Mouse (Mus musculus) kidney, postnatal 25 days (tissue): Measurements from ENCODE around the gene Ptger1.

ENCODE experiments used
- DNase-seq, 2 experiments: peaks; one replicate each; pipeline ENCODE4 v3.0.0; 2021; ENCODE audit warnings: mixed read lengths in 2 of 2

Gene Ptger1

GRCm38 (mm10) chr8:83665969-83666865, at the start of gene Ptger1:
TSS of gene Ptger1 (plus strand) at chr8:83666678.
- peak; percentile 62 to 84 for DNase-seq

DNA sequence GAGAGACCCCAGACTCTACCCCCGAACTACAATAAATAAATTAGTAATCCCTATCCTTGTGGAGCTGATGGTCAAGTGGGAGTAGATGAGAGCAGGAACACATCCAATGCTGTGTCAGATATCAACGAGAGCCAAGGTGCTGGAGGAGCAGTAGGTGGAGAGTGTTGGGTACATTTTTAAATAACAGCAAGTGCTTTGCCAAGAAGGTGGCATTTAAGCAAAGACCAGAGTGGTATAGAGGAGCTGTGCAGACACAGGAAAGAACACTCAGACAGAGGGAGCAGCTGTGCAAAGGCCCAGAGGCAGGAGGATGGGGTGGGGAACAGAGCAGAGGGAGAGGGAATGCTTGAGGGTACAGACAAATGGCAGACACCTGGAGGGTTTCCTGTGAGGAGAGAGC, 49.4 kb upstream of the Ptger1 start:
- DNase-seq, result no peak

- DNase-seq, result no peak
Measured at GRCm38 (mm10) chr8:83618566-83618965, 47.9 kb upstream of the Ptger1 start.

DNA sequence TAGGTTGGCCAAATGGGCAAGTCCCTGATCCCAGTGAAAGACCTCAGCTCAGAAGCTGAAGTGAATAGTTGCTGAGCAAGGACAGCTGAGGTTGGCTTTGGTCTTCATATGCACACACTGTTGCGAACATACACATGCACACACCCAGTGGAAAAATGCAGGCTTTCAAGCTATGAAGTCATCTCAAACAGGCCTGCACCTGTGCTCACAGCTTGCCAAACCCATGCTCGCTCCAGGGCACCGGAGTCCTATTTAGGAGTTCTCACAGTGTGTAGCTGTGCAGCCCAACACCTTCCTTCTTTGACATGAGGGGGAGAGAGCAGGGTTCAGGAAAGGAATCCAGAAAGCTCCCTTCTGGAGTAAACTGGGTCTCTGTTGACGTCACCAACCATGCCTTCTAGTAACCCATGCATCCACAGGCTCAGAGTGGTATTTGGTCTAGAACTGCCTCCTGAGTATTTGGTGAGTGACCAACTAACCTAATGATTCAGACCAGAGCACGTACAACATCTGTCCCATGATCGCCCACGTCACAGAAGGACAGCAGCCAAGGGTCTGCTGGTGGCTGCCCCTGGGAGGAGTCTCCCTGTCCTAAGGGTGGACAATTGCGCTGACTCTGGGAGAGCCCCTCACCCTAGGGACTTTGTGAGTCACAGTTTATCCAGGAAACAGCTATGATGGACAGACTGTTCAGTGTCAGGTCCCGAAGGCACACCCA, 46.8 kb upstream of the Ptger1 start:
- DNase-seq, result no peak

DNA sequence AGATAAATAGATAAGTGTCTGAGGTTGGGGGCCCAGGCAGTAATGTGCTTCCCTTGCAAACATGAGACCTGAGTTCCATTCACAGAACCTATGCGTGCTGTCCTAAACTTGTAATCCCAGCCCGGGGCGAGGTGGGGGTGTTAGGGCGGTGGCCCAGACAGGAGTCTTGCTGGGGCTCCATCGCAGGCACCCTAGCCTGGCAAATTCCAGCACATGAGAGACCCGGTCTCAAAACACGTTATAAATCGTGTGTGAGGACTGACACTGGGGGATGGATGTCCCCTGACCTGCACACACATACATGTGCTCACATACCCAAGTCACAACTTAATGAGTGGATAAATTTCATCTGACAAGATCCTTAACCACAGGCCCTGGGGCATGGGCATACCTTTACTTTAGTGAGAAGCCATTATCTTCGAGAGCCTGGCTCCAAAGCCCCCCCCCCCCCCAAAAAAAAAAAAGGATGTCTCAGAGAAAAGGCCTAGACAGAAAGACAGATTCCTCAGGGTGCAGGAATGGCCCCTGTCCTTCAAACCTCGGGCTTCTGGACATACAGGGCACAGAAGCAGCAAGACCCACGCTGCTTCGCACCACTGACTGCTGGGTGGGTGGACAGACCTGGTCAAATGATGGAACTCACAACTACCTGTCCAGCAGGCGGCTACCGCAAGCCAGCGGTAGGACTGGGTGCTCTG, 44.6 kb upstream of the Ptger1 start:
- no peak for DNase-seq

GRCm38 (mm10) chr8:83622389-83622989, 44.0 kb upstream of the Ptger1 start:
- peak; percentile 92 to 95 for DNase-seq

GRCm38 (mm10) chr8:83623549-83623948, 42.9 kb upstream of the Ptger1 start:
- DNase-seq, result no peak

DNA sequence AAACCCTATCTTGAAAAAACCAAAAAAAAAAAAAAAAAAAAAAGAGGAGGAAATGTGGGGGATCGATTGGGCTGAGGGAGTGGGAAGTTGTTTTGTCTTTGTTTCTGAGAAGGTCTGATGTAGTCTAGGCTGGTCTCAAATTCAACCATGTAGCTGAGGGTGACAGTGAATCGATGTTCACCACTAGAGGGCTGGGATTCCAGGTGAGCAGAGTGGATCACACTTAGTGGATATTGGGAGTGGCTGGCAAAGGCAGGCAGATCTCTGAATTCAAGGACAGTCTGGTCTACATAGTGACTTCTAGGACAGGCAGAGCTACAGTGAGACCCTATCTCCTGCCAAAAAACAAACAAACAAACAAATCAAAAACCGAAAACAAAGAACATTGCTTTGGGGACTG, 41.7 kb upstream of the Ptger1 start:
- peak; percentile 63 to 69 for DNase-seq

- DNase-seq, result no peak
Measured at GRCm38 (mm10) chr8:83625676-83626299, 40.7 kb upstream of the Ptger1 start.

DNA sequence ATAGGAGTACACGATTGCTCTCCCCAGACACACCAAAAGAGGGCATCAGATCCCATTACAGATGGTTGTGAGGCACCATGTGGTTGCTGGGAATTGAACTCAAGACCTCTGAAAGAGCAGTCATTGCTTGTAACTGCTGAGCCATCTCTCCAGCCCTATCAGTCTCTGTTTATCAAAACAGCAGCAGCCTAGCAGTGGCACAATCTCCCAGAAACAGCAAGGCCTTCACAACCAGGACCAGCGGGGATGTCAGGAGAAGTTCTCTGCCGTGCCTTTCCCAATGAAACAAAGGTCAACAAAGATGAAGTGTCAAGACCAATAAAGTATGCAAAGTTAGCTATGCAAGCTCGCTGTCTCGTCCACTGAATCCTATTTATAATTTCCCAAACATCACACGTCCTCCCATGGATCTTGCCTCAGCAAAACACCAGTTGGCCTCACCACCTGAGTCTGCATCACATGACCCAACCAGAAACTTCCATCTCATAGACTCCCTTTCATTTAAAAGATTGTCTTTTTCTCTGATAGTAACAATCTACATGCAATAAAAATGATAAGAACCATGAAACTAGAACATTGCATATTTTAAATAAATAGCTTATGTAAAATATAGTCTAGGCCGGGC, 34.3 kb upstream of the Ptger1 start:
- DNase-seq, result no peak

DNA sequence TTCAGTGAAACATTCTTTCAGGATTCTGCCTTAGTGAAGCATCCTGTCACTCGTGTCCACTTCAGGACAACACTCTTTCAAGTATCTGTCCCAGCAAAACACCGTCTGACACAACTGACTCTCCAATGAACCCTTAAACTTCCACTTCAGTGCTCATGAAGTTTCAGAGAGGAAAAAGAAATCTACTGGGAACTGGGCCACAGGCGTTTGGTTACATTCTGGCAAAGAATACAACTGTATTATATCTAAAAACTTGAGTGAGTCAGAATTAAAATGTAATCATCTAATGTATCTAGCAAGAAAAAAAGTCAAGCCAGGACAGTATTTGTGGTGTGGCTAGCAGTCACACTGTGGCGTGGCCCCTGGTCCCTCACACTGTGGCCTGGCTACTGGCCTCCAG, 27.6 kb upstream of the Ptger1 start:
- no peak for DNase-seq

DNA sequence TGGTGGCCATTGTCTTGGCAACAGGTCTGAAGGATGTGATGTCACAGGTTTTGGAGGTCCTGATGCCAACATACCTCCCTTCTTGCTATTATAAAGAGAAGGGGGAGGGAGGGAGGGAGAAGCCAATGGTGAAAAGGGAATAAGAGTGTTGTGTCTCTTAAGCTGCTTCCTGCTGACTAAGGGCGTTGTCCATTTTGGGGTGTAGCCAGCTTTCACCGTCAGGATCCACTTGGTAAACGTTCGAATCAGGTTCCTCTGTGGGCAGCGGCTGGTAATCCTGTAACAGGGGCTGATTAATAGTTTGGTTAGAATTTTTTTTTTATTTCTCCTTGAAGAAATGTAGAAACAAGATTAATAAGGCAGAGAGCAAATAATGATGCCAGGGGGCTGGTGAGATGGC, 26.8 kb upstream of the Ptger1 start:
- DNase-seq, result no peak

DNA sequence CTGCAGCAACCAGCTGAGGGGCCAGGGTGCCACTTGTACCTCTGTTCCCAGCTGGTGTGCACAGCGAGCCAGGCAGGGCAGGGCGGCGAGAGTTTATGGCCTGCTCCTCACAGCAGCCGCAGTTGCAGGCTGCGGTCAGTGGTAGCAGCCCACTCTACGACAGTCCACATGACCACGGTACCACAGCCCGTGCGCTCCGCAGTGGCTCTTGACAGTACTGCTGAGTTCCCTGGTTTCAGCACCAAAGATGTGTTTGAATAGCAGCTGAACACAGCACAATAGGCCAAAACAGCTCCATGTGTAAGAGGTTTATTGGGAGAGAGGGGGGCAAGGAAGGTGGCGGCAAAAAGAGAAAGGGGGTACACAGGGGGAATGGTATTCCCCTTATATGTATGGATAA, 19.0 kb upstream of the Ptger1 start:
- DNase-seq, result no peak

GRCm38 (mm10) chr8:83648031-83648430, 18.4 kb upstream of the Ptger1 start:
- DNase-seq, result no peak

- no peak for DNase-seq
Measured at GRCm38 (mm10) chr8:83649699-83650098, 16.8 kb upstream of the Ptger1 start.

GRCm38 (mm10) chr8:83652030-83652743, 14.3 kb upstream of the Ptger1 start, which contains the start of gene Gipc1:
TSS of gene Gipc1 (plus strand) at chr8:83652677.
- DNase-seq, result peak; percentile 95 to 99

DNA sequence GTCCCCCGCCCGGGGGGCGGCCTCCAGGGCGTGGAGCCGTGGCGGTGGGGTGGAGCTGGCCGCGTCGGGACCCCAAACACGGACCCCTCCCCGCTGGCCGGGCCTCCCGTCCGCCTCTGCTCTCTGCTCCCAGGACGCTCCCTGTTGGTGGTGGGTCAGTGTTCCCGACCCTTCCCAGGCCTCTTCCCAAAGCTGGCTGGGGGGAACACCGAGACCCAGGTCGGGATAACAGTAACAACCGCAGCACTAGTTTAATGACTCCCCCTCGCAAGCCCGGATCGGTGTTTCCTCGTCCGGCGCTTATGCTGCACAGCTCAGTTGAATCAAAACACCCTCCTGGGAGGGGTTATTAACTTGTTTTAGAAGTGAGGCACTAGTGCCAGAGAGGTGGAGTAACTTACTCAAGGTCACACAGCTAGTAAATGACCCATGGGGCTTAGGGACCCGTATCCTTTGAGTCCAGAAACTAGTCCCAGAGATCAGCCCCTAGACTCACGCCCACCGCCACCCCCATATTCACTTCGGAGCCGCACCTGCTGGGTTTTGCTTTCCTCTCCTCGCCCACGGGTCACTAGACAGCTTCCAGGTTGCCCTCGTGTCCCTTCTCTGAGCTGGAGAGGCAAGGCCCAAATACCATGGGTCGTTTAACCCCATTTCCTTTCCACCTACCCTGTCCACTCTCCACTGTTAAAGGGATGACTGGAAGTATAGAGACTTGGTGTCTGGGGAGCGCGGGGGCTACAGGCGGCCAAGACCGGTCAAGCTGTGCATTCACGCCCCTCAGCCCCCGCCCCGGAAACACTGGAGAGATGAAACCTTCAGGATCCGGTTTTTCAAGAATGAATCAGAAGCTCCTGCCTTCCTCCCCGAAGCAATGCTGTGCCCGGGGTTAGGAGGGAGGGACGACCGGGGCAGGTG, 13.5 kb upstream of the Ptger1 start:
- peak in 1 of 2 experiments; percentile 61 for DNase-seq

- DNase-seq, result no peak
Measured at GRCm38 (mm10) chr8:83653662-83654017, 12.8 kb upstream of the Ptger1 start.

GRCm38 (mm10) chr8:83654725-83655124, 11.8 kb upstream of the Ptger1 start:
- DNase-seq, result no peak

DNA sequence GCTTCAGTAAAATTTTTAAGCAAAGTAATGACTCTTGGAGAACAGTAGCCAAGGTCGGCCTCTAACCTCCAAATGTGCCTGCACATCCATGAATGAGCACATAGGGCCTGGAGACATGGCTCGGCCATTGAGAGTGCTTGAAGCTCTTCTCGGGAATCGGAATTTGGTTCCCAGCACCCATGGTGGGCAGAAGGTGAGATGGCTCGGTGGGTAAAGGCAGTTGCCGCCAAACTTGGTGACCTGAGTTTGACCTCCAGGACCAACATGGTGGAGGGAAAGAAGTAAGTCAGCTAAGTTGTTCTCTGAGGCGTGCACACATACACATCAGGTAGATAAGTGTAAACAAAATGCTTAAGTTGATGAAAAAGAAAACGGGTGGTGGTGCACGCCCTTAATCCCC, 10.4 kb upstream of the Ptger1 start:
- no peak for DNase-seq
